Mouse (Mus musculus) liver, postnatal 0 days (tissue): ENCODE measurements at regions not wholly inside any gene's neighbourhood (a gene's known extent, or its start where the extent isn't known, plus 50 kb on each side); places are given as distances from the start of the nearest gene placed in this dataset.

ENCODE experiments used
- CTCF ChIP-seq: sonication (generic); IDR thresholded peaks from 2 replicates; pipeline ENCODE4 v1.5.1; 2016; ENCODE audit warnings: antibody characterized with exemption, low read depth
- EP300 ChIP-seq: IDR thresholded peaks from 2 replicates; pipeline ENCODE4 v1.6.1; 2016; ENCODE audit warnings: antibody characterized with exemption, low read depth, mild to moderate bottlenecking

DNA sequence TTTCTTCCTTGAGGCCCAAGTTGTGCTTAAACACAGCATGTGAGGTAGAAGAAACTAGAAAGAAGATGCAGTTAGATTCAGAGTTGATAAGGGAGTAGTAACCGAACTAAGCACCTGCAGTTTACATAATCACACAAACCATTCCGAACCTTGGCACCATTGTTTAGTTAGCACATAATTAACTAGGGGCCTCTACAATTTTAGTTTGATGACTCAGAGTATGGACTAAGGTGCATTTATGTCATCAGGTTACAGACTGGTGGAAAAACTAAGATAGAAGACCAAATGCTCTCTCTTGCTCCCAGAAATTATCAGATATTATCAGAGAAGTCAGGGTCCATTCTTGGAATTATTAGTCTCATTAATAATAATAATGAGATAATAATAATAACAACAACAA lies 134.9 kb upstream of the Usp25 start:
- TF ChIP-seq EP300 (no peak), CTCF (no peak)
